Mouse (Mus musculus): ENCODE results near the gene Cd2bp2. TPM values are rescaled to one million over a fixed set of nuclear protein-coding genes. Genes with fewer than 3 reads are reported as not detected.

Gene Cd2bp2
- polyA plus RNA-seq, 1 experiment from 2014 or later = 77.0 TPM

DNA sequence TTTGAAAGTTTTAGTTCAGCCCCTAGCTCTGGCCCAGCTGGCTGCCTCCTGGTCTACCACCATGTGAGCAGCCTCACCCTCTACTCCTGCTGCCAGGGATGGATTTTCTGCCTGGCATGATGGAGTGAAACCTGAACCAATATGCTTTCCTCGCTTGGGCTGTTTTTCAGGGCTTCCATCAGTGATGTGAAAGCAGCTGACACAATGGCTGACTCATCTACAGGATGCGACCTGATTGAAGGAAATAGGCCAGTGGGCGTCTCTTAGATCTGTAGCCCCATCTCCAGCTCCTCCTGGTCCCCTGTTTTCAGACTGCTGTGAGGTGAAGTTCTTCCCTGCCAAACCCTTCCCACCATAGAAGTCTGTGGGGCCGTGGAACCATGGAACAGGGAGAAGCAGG, 18.9 kb downstream of the Cd2bp2 start:
- ATAC-seq (ENCODE audit: insufficient number of reproducible peaks, low FRiP score, low TSS enrichment, low read depth) = no peak

DNA sequence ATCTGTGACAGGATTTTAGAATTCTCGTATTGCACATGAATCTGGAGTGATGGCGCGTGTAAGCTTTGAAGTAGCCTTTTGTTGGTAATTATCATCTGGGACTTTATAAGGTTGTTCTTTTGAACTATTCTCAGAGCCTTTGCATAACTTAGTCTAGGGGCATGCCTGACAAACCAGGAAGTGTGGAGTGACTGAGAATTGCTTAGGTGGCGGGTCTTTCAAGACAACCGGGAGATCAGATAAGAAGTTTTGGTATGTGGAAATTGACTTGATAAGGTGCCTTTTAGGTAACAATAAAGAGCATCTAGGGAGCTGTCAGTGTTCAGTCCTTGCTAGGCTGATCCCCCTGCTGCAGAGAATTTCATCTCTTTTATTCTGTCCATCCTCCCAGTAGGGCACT, 29.3 kb downstream of the Cd2bp2 start:
- H3K9me3 ChIP-seq (ENCODE audit: control insufficient read depth, low read length) = no peaks in the 10 kb centered on the region
- H3K4me3 ChIP-seq (ENCODE audit: low read depth, low read length) = no peak overlapping the region
- no peaks in the 10 kb centered on the region for H3K27me3 ChIP-seq (ENCODE audit: control insufficient read depth, insufficient read depth, low read length)
- no peak for DNase-seq (ENCODE audit: low spot score)
- ATAC-seq (ENCODE audit: insufficient number of reproducible peaks, low FRiP score, low TSS enrichment, low read depth) = no peak
- H3K27ac ChIP-seq (replicated peaks; ENCODE audit: low read depth, low read length) = no peak overlapping the region
- no peaks in the 10 kb centered on the region for H3K36me3 ChIP-seq (ENCODE audit: control insufficient read depth, insufficient read depth, low read length)
- H3K4me1 ChIP-seq (ENCODE audit: control insufficient read depth, insufficient read depth, low read length) = no peaks in the 10 kb centered on the region
- WGBS = 84% methylated on average over 5 of the region's 5 CpGs
- H3K4me2 ChIP-seq (ENCODE audit: low read depth, severe bottlenecking) = no peak overlapping the region
- no peak overlapping the region for H3K9ac ChIP-seq (ENCODE audit: low read length)

More for the DNA sequence above, 18.9 kb downstream of the Cd2bp2 start:
- DNase-seq (ENCODE audit: low spot score) = no peak
- H3K4me1 ChIP-seq (ENCODE audit: control insufficient read depth, insufficient read depth, low read length) = no peaks in the 10 kb centered on the region
- H3K36me3 ChIP-seq (ENCODE audit: control insufficient read depth, insufficient read depth, low read length) = no peaks in the 10 kb centered on the region
- no peaks in the 10 kb centered on the region for H3K9me3 ChIP-seq (ENCODE audit: control insufficient read depth, low read length)
- 72% methylated on average over 4 of the region's 4 CpGs for WGBS
- H3K4me3 ChIP-seq (ENCODE audit: low read depth, low read length) = no peak overlapping the region
- H3K27ac ChIP-seq (replicated peaks; ENCODE audit: low read depth, low read length) = no peak overlapping the region
- no peak overlapping the region for H3K9ac ChIP-seq (ENCODE audit: low read length)
- H3K4me2 ChIP-seq (ENCODE audit: low read depth, severe bottlenecking) = no peak overlapping the region
- no peaks in the 10 kb centered on the region for H3K27me3 ChIP-seq (ENCODE audit: control insufficient read depth, insufficient read depth, low read length)

DNA sequence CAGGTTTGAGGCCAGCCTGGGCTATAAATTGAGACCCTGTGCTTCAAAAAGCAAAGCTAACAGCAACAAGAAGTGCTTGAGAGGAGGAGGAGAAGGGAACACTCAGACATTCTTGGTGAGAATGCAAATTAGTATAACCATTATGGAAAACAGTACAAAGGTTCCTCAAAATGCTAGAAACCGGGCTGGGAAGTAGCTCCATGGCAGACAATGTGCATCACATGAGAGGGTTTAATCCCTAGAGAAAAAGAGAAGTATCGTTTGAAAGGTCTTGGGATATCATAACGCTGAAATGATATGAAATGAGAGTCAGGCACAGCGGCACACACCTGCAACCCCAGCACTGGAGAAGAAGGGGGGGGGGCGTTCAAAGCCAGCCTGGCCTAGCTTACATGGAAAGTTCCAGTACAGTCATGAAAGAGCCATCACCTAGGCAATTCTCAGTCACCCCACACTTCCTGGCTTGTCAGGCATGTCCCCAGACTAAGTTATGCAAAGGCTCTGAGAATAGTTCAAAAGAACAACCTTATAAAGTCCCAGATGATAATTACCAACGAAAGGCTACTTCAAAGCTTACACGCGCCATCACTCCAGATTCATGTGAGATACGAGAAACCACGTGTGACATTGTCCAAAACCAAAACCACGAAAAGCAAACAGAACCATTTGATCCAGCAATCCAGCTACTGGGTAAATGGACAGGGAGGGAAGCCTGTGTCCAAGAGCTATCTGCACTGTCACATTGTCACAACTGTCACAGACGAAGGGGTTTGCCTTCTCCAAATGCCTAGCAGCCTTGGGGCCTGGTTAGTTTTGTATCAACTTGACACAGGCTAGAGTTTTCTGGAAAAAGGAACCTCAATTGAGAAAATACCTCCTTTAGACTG, 30.0 kb downstream of the Cd2bp2 start:
- DNase-seq (ENCODE audit: low spot score) (no peak), ATAC-seq (ENCODE audit: insufficient number of reproducible peaks, low FRiP score, low TSS enrichment, low read depth) (no peak)
- WGBS = 88% methylated on average over 12 of the region's 12 CpGs
- H3K9me3 ChIP-seq (ENCODE audit: control insufficient read depth, low read length) = no peaks in the 10 kb centered on the region
- H3K4me1 ChIP-seq (ENCODE audit: control insufficient read depth, insufficient read depth, low read length) = no peaks in the 10 kb centered on the region
- H3K9ac ChIP-seq (ENCODE audit: low read length) = no peak overlapping the region
- no peak overlapping the region for H3K4me3 ChIP-seq (ENCODE audit: low read depth, low read length)
- no peak overlapping the region for H3K4me2 ChIP-seq (ENCODE audit: low read depth, severe bottlenecking)
- H3K27ac ChIP-seq (replicated peaks; ENCODE audit: low read depth, low read length) = no peak overlapping the region
- H3K36me3 ChIP-seq (ENCODE audit: control insufficient read depth, insufficient read depth, low read length) = no peaks in the 10 kb centered on the region
- H3K27me3 ChIP-seq (ENCODE audit: control insufficient read depth, insufficient read depth, low read length) = no peaks in the 10 kb centered on the region

DNA sequence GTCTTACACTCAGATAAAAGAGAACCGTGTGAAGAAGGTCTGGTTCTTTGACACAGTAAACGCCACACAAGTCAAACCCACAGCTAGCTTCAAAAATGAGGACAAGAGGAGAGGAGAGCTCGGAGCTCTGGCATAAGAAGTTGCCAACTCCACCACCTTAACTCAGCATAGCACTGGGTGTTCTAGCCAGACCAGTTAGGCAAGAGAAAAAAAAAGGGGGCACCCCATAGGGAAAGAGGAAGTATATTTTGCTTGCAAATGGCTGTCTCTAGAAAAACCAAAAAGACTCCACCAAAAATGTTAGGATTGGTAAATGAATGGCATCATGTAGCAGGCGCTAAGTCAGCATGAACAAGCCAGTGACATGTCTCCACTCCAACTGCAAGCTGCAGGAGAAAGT, 31.8 kb downstream of the Cd2bp2 start:
- WGBS = 81% methylated on average over 4 of the region's 4 CpGs

DNA sequence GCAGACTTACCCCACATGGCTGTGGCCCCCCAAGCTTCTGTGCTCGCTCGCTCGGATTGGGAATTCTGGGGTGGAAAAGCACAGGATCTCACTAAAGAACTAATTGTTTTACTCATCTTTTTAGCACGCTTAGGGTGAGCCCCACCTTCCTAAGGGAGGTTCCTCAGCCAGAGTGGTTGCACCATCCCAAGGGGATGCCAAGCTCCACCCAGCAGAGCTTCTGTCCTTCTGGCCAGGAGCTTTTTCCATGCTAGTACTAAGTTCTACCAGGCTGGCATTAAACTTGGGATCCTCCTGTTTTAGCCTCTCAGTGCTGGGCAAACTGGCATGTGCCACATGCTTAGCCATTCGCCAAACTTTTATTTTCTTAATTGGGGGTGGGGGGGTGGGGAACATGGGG, 33.3 kb downstream of the Cd2bp2 start:
- 88% methylated on average over 5 of the region's 5 CpGs for WGBS
- Histone ChIP-seq H3K36me3 (ENCODE audit: control insufficient read depth, insufficient read depth, low read length) (no peaks in the 10 kb centered on the region), H3K4me3 (ENCODE audit: low read depth, low read length) (no peak overlapping the region), H3K4me1 (ENCODE audit: control insufficient read depth, insufficient read depth, low read length) (no peaks in the 10 kb centered on the region), H3K9ac (ENCODE audit: low read length) (no peak overlapping the region), H3K27me3 (ENCODE audit: control insufficient read depth, insufficient read depth, low read length) (no peaks in the 10 kb centered on the region), H3K9me3 (ENCODE audit: control insufficient read depth, low read length) (no peaks in the 10 kb centered on the region), H3K4me2 (ENCODE audit: low read depth, severe bottlenecking) (no peak overlapping the region), H3K27ac (replicated peaks; ENCODE audit: low read depth, low read length) (no peak overlapping the region)
- DNase-seq (ENCODE audit: low spot score) = no peak
- ATAC-seq (ENCODE audit: insufficient number of reproducible peaks, low FRiP score, low TSS enrichment, low read depth) = no peak

More for the DNA sequence above, 31.8 kb downstream of the Cd2bp2 start:
- Histone ChIP-seq H3K27ac (replicated peaks; ENCODE audit: low read depth, low read length) (no peak overlapping the region), H3K4me3 (ENCODE audit: low read depth, low read length) (no peak overlapping the region), H3K9me3 (ENCODE audit: control insufficient read depth, low read length) (no peaks in the 10 kb centered on the region), H3K4me2 (ENCODE audit: low read depth, severe bottlenecking) (no peak overlapping the region), H3K4me1 (ENCODE audit: control insufficient read depth, insufficient read depth, low read length) (no peaks in the 10 kb centered on the region), H3K36me3 (ENCODE audit: control insufficient read depth, insufficient read depth, low read length) (no peaks in the 10 kb centered on the region), H3K27me3 (ENCODE audit: control insufficient read depth, insufficient read depth, low read length) (no peaks in the 10 kb centered on the region), H3K9ac (ENCODE audit: low read length) (no peak overlapping the region)
- ATAC-seq (ENCODE audit: insufficient number of reproducible peaks, low FRiP score, low TSS enrichment, low read depth) = no peak
- DNase-seq (ENCODE audit: low spot score) = no peak

DNA sequence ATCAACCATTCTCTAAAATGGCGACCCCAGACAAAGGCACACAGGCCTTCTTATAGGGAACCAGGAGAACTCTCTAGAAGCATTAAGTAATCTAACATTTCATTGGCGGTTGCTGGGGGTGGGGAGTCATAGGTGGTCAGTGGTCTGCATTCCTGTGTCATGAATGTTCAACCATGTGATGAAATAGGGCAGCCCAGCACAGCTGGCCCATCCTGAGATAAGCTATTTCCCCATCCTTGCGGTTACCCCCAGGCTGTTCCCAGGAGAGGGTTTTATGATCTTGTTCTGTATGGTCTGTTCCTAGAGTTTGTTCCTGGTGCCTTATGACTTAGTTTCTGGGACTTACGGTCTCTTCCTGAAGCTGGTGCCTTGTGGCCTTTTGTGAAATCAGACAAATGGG, 38.3 kb downstream of the Cd2bp2 start:
- Histone ChIP-seq H3K4me2 (ENCODE audit: low read depth, severe bottlenecking) (no peak overlapping the region), H3K4me1 (ENCODE audit: control insufficient read depth, insufficient read depth, low read length) (no peaks in the 10 kb centered on the region), H3K9ac (ENCODE audit: low read length) (no peak overlapping the region), H3K4me3 (ENCODE audit: low read depth, low read length) (no peak overlapping the region), H3K27ac (replicated peaks; ENCODE audit: low read depth, low read length) (no peak overlapping the region), H3K27me3 (ENCODE audit: control insufficient read depth, insufficient read depth, low read length) (no peaks in the 10 kb centered on the region), H3K9me3 (ENCODE audit: control insufficient read depth, low read length) (no peaks in the 10 kb centered on the region), H3K36me3 (ENCODE audit: control insufficient read depth, insufficient read depth, low read length) (no peaks in the 10 kb centered on the region)
- DNase-seq (ENCODE audit: low spot score) (no peak), ATAC-seq (ENCODE audit: insufficient number of reproducible peaks, low FRiP score, low TSS enrichment, low read depth) (no peak)
- 75% methylated on average over 4 of the region's 4 CpGs for WGBS

DNA sequence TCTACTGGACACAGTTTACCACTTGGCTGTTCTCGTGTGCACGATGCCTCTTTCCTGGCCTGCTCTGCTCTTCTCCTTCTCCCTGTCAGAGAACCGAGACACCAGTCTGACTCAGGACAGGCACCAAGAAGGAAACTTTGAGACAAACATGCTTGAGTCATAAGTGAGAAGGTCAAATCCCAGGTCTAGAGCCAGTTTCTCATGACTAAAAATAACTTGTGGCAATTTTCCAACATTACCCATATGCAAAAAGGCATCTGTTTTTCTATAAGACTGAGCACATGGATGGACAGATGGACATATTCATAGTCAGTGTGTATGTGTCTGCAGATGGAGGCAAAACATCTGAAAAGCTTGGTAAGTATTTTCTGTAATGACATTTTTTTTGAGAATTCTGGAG, 42.4 kb downstream of the Cd2bp2 start:
- Histone ChIP-seq H3K4me3 (ENCODE audit: low read depth, low read length) (no peak overlapping the region), H3K9me3 (ENCODE audit: control insufficient read depth, low read length) (no peaks in the 10 kb centered on the region), H3K4me1 (ENCODE audit: control insufficient read depth, insufficient read depth, low read length) (no peaks in the 10 kb centered on the region), H3K9ac (ENCODE audit: low read length) (no peak overlapping the region), H3K27me3 (ENCODE audit: control insufficient read depth, insufficient read depth, low read length) (no peaks in the 10 kb centered on the region), H3K27ac (replicated peaks; ENCODE audit: low read depth, low read length) (no peak overlapping the region), H3K4me2 (ENCODE audit: low read depth, severe bottlenecking) (no peak overlapping the region), H3K36me3 (ENCODE audit: control insufficient read depth, insufficient read depth, low read length) (no peaks in the 10 kb centered on the region)
- ATAC-seq (ENCODE audit: insufficient number of reproducible peaks, low FRiP score, low TSS enrichment, low read depth) (no peak), DNase-seq (ENCODE audit: low spot score) (no peak)
- 85% methylated on average over 3 of the region's 3 CpGs for WGBS

DNA sequence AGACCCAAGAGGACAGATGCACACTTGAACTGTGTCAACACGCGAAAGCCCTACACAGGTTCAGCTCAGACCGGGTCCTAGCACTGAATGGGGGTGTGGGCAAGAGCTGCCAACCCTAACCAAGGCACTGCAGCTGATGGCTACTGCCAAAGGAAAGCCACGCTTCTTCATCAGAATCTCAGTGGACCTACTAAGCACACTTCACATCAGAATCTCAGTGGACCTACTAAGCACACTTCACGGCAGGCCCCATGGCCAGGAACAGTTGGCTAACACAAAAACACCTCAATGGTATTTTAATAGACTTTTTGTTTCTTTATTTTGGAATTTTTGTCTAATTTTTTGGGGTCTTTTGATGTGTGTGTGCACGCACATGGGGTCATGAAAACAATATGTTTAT, 43.4 kb downstream of the Cd2bp2 start:
- no peak for ATAC-seq (ENCODE audit: insufficient number of reproducible peaks, low FRiP score, low TSS enrichment, low read depth)
- H3K27me3 ChIP-seq (ENCODE audit: control insufficient read depth, insufficient read depth, low read length) = no peaks in the 10 kb centered on the region
- no peak overlapping the region for H3K4me3 ChIP-seq (ENCODE audit: low read depth, low read length)
- H3K9me3 ChIP-seq (ENCODE audit: control insufficient read depth, low read length) = no peaks in the 10 kb centered on the region
- no peaks in the 10 kb centered on the region for H3K4me1 ChIP-seq (ENCODE audit: control insufficient read depth, insufficient read depth, low read length)
- no peaks in the 10 kb centered on the region for H3K36me3 ChIP-seq (ENCODE audit: control insufficient read depth, insufficient read depth, low read length)
- no peak for DNase-seq (ENCODE audit: low spot score)
- 92% methylated on average over 6 of the region's 6 CpGs for WGBS
- H3K27ac ChIP-seq (replicated peaks; ENCODE audit: low read depth, low read length) = no peak overlapping the region
- H3K4me2 ChIP-seq (ENCODE audit: low read depth, severe bottlenecking) = no peak overlapping the region
- no peak overlapping the region for H3K9ac ChIP-seq (ENCODE audit: low read length)

DNA sequence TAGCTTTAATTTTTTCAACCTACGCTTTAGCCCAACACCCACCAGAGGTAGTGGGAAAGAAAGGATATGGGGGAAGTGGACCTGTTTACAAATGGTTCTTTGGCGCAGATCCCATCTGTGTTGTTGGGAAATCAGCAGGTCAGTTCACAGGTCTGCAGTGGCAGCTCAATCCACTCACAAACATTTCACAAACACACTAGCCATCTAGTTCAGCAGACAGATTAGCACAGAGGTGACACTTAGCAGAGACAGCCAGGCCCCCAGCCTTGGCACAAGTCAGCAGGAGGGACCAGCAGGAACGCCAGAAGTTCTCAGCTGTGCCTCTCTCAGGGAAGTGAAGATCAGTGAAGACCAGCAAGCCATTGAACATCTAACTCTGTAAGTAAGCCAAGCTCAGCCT, 47.9 kb downstream of the Cd2bp2 start:
- H3K9ac ChIP-seq (ENCODE audit: low read length) = no peak overlapping the region
- H3K27me3 ChIP-seq (ENCODE audit: control insufficient read depth, insufficient read depth, low read length) = no peaks in the 10 kb centered on the region
- H3K27ac ChIP-seq (replicated peaks; ENCODE audit: low read depth, low read length) = no peak overlapping the region
- no peaks in the 10 kb centered on the region for H3K36me3 ChIP-seq (ENCODE audit: control insufficient read depth, insufficient read depth, low read length)
- H3K4me2 ChIP-seq (ENCODE audit: low read depth, severe bottlenecking) = no peak overlapping the region
- no peak overlapping the region for H3K4me3 ChIP-seq (ENCODE audit: low read depth, low read length)
- WGBS = 63% methylated on average over 3 of the region's 3 CpGs
- H3K9me3 ChIP-seq (ENCODE audit: control insufficient read depth, low read length) = no peaks in the 10 kb centered on the region
- H3K4me1 ChIP-seq (ENCODE audit: control insufficient read depth, insufficient read depth, low read length) = no peaks in the 10 kb centered on the region
- ATAC-seq (ENCODE audit: insufficient number of reproducible peaks, low FRiP score, low TSS enrichment, low read depth) (no peak), DNase-seq (ENCODE audit: low spot score) (no peak)

Measured in limb, embryonic 11.5 days (tissue).